Mouse (Mus musculus) stomach, postnatal 0 days (tissue): Measurements from ENCODE around the gene Mindy1. TPM values are rescaled to one million over a fixed set of nuclear protein-coding genes. Genes with fewer than 3 reads are reported as not detected.

Experiments
- ATAC-seq: fragments of 200-750 bp; cut with Nextera tagmentation; 2 replicates; pipeline ENCODE4 v1.8.0; 2017; ENCODE audit not compliant: low FRiP score, low TSS enrichment
- DNase-seq: peaks from one replicate; pipeline ENCODE4 v3.0.0-alpha.2; 2016; ENCODE audit warnings: low spot score
- H3K27ac ChIP-seq: fragments of 300-500 bp; sonication (generic); replicated peaks from 2 replicates; pipeline ENCODE4 v1.5.1; 2014; ENCODE audit warnings: mild to moderate bottlenecking, control low read depth
- H3K27me3 ChIP-seq: fragments of 300-500 bp; sonication (generic); 2 replicates; pipeline ENCODE4 v1.6.1; 2014; ENCODE audit warnings: low read length; ENCODE audit not compliant: control insufficient read depth, insufficient read depth
- H3K36me3 ChIP-seq: fragments of 300-500 bp; sonication (generic); 2 replicates; pipeline ENCODE4 v1.6.1; 2014; ENCODE audit warnings: low read length, mixed read lengths; ENCODE audit not compliant: control insufficient read depth, insufficient read depth
- H3K4me1 ChIP-seq: fragments of 300-500 bp; sonication (generic); replicated peaks from 2 replicates; pipeline ENCODE4 v1.6.1; 2014; ENCODE audit warnings: antibody characterized with exemption; ENCODE audit not compliant: control insufficient read depth, insufficient read depth
- H3K4me2 ChIP-seq: fragments of 300-500 bp; sonication (generic); replicated peaks from 2 replicates; pipeline ENCODE4 v1.6.1; 2014; ENCODE audit warnings: low read depth, mild to moderate bottlenecking, control low read depth, moderate library complexity
- H3K4me3 ChIP-seq: fragments of 300-500 bp; sonication (generic); 2 replicates; pipeline ENCODE4 v1.5.1; 2014; ENCODE audit warnings: low read depth, low read length, control low read depth
- H3K9ac ChIP-seq: fragments of 300-500 bp; sonication (generic); 2 replicates; pipeline ENCODE4 v1.6.1; 2014; ENCODE audit warnings: mild to moderate bottlenecking, low read length, control low read depth, mixed read lengths
- H3K9me3 ChIP-seq: fragments of 300-500 bp; sonication (generic); 2 replicates; pipeline ENCODE4 v1.6.1; 2016; ENCODE audit warnings: low read length; ENCODE audit not compliant: control insufficient read depth
- CTCF ChIP-seq: IDR thresholded peaks from 2 replicates; pipeline ENCODE4 v1.5.1; 2016; ENCODE audit warnings: antibody characterized with exemption, low read depth, mild to moderate bottlenecking, moderate library complexity
- EP300 ChIP-seq: optimal IDR thresholded peaks from 2 replicates; pipeline ENCODE3; 2016; ENCODE audit warnings: antibody characterized with exemption
- WGBS: fragments of 180-500 bp; shearing (Covaris S2); extraction: QIAGEN DNeasy Blood & Tissue Kit; methylation state at CpG from one replicate; pipeline ENCODE4 v1.1.7; 2014; 5-methylcytosine and 5-hydroxymethylcytosine counted together
- polyA plus RNA-seq: library from polyadenylated mRNA; unstranded; fragments of >200 nt; fragmentation: Nextera tagmentation; extraction: Ambion mirVana; gene quantifications from 2 replicates; pipeline ENCODE4 v1.2.1, GENCODE M21; 2015

Gene Mindy1
- polyA plus RNA-seq, 1 experiment from 2014 or later: 55.9 TPM

DNA sequence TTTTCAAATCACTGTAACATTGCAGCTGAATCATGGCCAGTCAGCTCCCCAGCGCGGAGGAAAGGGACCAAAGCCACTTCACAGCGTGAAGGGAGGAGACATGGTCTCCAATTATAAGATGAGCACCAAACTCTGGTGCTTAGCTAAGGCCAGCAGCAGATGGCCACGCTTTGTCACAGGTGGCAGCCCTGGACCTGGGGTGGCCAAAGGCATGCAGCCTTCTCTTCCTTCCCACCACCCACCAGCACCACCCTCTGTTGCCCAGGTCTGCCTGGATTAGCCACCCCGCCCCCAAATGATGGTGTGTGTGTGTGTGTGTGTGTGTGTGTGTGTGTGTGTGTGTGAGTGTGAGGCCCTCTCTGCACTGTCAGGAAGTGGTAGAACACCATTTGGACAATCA lies 7.7 kb upstream of the Mindy1 start:
- WGBS: 90% methylated on average over 5 of the region's 5 CpGs
- Histone ChIP-seq H3K27ac (no peak overlapping the region), H3K4me3 (no peak overlapping the region), H3K27me3 (no peaks in the 10 kb centered on the region), H3K36me3 (no peaks in the 10 kb centered on the region), H3K9me3 (no peaks in the 10 kb centered on the region), H3K4me1 (peaks cover 6% of the 10 kb centered on the region; the same call in 1 of the 2 replicates), H3K9ac (no peak overlapping the region), H3K4me2 (no peak overlapping the region)
- ATAC-seq: no peak
- DNase-seq: no peak
- TF ChIP-seq EP300 (no peak), CTCF (no peak)

DNA sequence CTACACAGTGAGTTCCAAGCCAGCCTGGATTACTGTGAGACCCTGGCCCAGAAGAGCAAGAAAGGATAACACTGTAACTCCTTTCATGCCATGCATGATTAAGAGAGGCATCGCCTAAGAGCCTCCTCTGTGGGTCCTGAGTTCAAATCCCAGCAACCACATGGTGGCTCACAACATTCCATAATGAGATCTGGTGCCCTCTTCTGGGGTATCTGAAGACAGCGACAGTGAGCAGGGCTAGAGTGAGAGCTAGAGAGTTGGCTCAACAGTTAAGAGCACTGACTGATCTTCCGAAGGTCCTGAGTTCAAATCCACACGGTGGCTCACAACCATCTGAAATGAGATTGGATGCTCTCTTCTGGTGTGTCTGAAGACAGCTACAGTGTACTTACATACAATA lies 6.7 kb upstream of the Mindy1 start:
- H3K4me3 ChIP-seq: no peak overlapping the region
- TF ChIP-seq CTCF (peak; percentile 30; the same call in 1 of the 2 replicates), EP300 (no peak)
- no peaks in the 10 kb centered on the region for H3K27me3 ChIP-seq
- H3K9ac ChIP-seq: no peak overlapping the region
- H3K36me3 ChIP-seq: no peaks in the 10 kb centered on the region
- DNase-seq (no peak), ATAC-seq (no peak)
- no peaks in the 10 kb centered on the region for H3K9me3 ChIP-seq
- H3K27ac ChIP-seq: no peak overlapping the region
- no peak overlapping the region for H3K4me2 ChIP-seq
- H3K4me1 ChIP-seq: peaks cover 6% of the 10 kb centered on the region; the same call in 1 of the 2 replicates
- 94% methylated on average over 4 of the region's 4 CpGs for WGBS

DNA sequence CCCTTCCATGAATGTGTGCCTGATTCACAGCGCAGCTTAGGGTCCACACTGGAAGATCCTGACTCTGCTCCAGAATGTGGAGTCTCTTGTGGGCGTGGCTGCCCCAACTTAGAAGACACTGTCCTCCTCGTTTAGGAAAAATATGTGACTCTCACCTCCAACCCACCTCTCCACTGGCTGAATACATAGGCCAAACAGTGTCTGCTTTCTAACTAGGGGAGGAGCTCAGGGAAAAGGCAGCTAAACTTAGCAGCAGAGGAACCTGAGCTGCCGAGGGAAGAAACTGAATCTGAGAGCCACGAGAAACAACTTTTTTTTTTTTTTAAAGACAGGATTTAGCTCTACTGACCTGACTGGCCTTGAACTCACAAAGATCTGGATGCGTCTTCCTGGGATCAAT lies 6.0 kb upstream of the Mindy1 start:
- no peak for TF ChIP-seq CTCF
- no peak for TF ChIP-seq EP300
- Histone ChIP-seq H3K27me3 (no peaks in the 10 kb centered on the region), H3K4me1 (peaks cover 6% of the 10 kb centered on the region; the same call in 1 of the 2 replicates), H3K9ac (no peak overlapping the region), H3K36me3 (no peaks in the 10 kb centered on the region), H3K4me2 (no peak overlapping the region), H3K9me3 (no peaks in the 10 kb centered on the region), H3K4me3 (no peak overlapping the region), H3K27ac (no peak overlapping the region; the same call in 1 of the 2 replicates)
- no peak for DNase-seq
- ATAC-seq: no peak
- 61% methylated on average over 6 of the region's 6 CpGs for WGBS

DNA sequence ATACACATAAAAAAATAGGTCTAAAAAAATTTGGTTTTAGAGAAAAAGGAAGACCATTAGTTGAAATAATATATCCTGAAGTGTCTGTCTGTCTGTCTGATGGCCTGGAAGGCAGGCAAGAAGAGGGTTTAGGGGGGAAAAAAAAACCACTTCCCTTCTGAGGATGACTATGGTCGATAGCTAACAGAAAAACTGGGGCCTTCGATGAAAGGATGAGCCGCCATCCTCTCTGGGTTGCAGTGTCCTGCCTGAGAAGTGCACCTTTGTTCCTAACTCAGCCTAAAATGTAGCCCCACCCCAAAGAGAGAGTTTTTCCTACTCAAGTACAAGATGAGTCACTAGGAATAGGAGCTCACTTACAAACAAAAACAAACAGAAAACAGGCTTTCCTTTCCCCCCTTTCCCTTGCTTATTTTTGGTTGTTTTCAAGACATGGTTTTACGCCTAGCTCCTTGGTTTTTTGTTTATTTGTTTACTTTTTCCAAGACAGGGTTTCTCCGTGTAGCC lies 4.7 kb upstream of the Mindy1 start:
- Histone ChIP-seq H3K4me2 (no peak overlapping the region), H3K9ac (no peak overlapping the region), H3K4me1 (peaks cover 6% of the 10 kb centered on the region; the same call in 1 of the 2 replicates), H3K27ac (peak overlapping the region; percentile 5; the same call in 1 of the 2 replicates), H3K27me3 (no peaks in the 10 kb centered on the region), H3K9me3 (no peaks in the 10 kb centered on the region), H3K36me3 (no peaks in the 10 kb centered on the region), H3K4me3 (no peak overlapping the region)
- no peak for DNase-seq
- no peak for ATAC-seq
- TF ChIP-seq CTCF (no peak), EP300 (no peak)
- WGBS: 74% methylated on average over 5 of the region's 5 CpGs

DNA sequence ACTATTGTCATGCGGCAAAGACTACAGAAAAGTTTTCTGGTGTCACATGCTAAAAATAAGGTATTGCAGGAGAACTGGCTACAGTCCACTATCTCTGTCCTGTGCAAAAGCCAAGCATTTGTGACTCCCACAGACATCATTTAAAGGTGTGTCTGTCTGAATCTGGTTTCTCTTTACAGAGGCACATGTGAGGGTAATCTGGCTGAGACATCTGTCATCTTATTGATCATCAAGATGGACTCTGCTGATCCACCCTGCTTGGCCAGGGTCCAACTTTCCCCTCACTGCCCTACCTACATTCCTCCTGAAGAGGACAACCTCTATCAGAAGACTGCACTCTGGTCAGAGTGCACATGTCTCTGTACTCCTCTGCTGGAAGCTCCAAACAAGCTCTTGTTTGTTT lies 4.0 kb upstream of the Mindy1 start:
- 82% methylated on average over 1 of the region's 1 CpGs for WGBS
- Histone ChIP-seq H3K4me2 (no peak overlapping the region), H3K4me3 (no peak overlapping the region), H3K9ac (no peak overlapping the region), H3K27me3 (no peaks in the 10 kb centered on the region), H3K4me1 (peaks cover 6% of the 10 kb centered on the region; the same call in 1 of the 2 replicates), H3K9me3 (no peaks in the 10 kb centered on the region), H3K27ac (peak overlapping the region; percentile 5; the same call in 1 of the 2 replicates), H3K36me3 (no peaks in the 10 kb centered on the region)
- TF ChIP-seq EP300 (no peak), CTCF (no peak)
- ATAC-seq (no peak), DNase-seq (no peak)

DNA sequence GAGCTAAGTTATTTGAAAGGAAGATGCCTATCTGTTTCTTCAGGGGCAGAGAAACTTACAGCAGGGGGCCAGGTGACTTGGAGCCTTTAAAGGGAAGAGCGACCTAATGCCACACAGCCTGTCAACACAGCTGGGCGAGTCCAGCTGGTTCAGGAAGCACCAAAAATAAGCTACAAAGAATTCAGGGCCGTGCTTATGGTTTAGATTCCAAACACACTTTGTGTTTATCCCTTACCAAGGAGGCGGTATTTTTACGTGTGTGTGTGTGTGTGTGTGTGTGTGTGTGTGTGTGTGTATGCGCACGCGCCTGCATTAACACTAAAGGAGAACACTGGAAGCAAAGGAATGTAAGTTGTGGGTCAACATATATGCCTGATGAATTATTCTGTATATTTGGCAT lies 398 bp upstream of the Mindy1 start:
- peak overlapping the region; percentile 98 for H3K27ac ChIP-seq
- peak overlapping the region; percentile 91 for H3K9ac ChIP-seq
- H3K36me3 ChIP-seq: no peaks in the 10 kb centered on the region
- WGBS: 7% methylated on average over 8 of the region's 8 CpGs
- peaks cover 6% of the 10 kb centered on the region; the same call in 1 of the 2 replicates for H3K4me1 ChIP-seq
- H3K9me3 ChIP-seq: no peaks in the 10 kb centered on the region
- peak overlapping the region; percentile 80 for H3K4me2 ChIP-seq
- DNase-seq (peak; percentile 55), ATAC-seq (no peak)
- TF ChIP-seq CTCF (no peak), EP300 (no peak)
- no peaks in the 10 kb centered on the region for H3K27me3 ChIP-seq
- peak overlapping the region; percentile 73 for H3K4me3 ChIP-seq
